Mouse (Mus musculus): ENCODE data around the gene Adam12. TPM values are rescaled to one million over a fixed set of nuclear protein-coding genes. Genes with fewer than 3 reads are reported as not detected.

Gene Adam12
- polyA plus RNA-seq, 1 experiment, result not detected

GRCm38 (mm10) chr7:134050371-134050770 is 181.6 kb downstream of the Adam12 start:
- H3K4me1 ChIP-seq (ENCODE audit: control insufficient read depth, insufficient read depth, low read length), result no peaks in the 10 kb centered on the region
- H3K4me3 ChIP-seq (ENCODE audit: insufficient read depth, low read depth, low read length), result no peak overlapping the region
- TF ChIP-seq POLR2A (IDR thresholded peaks at IDR 0.05; ENCODE audit: insufficient read depth, low read depth, low read length), result no peak
- no peak for TF ChIP-seq CTCF (IDR thresholded peaks at IDR 0.05; ENCODE audit: insufficient read depth, low read depth, low read length)

GRCm38 (mm10) chr7:134046376-134046775 is 185.6 kb downstream of the Adam12 start:
- 95% methylated on average over 3 of the region's 3 CpGs for WGBS
- Histone ChIP-seq H3K27ac (ENCODE audit: insufficient read depth, low read depth, low read length) (no peak overlapping the region), H3K4me1 (ENCODE audit: control insufficient read depth, insufficient read depth, low read length) (no peaks in the 10 kb centered on the region), H3K4me3 (ENCODE audit: insufficient read depth, low read depth, low read length) (no peak overlapping the region)
- TF ChIP-seq CTCF (IDR thresholded peaks at IDR 0.05; ENCODE audit: insufficient read depth, low read depth, low read length), result no peak
- no peak for TF ChIP-seq POLR2A (IDR thresholded peaks at IDR 0.05; ENCODE audit: insufficient read depth, low read depth, low read length)

More at GRCm38 (mm10) chr7:134050371-134050770, 181.6 kb downstream of the Adam12 start:
- H3K27ac ChIP-seq (ENCODE audit: insufficient read depth, low read depth, low read length), result no peak overlapping the region
- WGBS, result 93% methylated on average over 1 of the region's 1 CpGs

GRCm38 (mm10) chr7:134043576-134043975 is 188.4 kb downstream of the Adam12 start:
- no peak overlapping the region for H3K27ac ChIP-seq (ENCODE audit: insufficient read depth, low read depth, low read length)
- TF ChIP-seq POLR2A (IDR thresholded peaks at IDR 0.05; ENCODE audit: insufficient read depth, low read depth, low read length), result no peak
- TF ChIP-seq CTCF (IDR thresholded peaks at IDR 0.05; ENCODE audit: insufficient read depth, low read depth, low read length), result no peak
- H3K4me1 ChIP-seq (ENCODE audit: control insufficient read depth, insufficient read depth, low read length), result no peaks in the 10 kb centered on the region
- no peak overlapping the region for H3K4me3 ChIP-seq (ENCODE audit: insufficient read depth, low read depth, low read length)

- Histone ChIP-seq H3K4me1 (ENCODE audit: control insufficient read depth, insufficient read depth, low read length) (no peaks in the 10 kb centered on the region), H3K27ac (ENCODE audit: insufficient read depth, low read depth, low read length) (no peak overlapping the region), H3K4me3 (ENCODE audit: insufficient read depth, low read depth, low read length) (no peak overlapping the region)
- no peak for TF ChIP-seq CTCF (IDR thresholded peaks at IDR 0.05; ENCODE audit: insufficient read depth, low read depth, low read length)
- TF ChIP-seq POLR2A (IDR thresholded peaks at IDR 0.05; ENCODE audit: insufficient read depth, low read depth, low read length), result no peak
Observed at GRCm38 (mm10) chr7:134042614-134043013, 189.3 kb downstream of the Adam12 start.

GRCm38 (mm10) chr7:134033939-134034338 is 198.0 kb downstream of the Adam12 start:
- peaks cover 2% of the 10 kb centered on the region; the same call in 1 of the 2 replicates for H3K4me1 ChIP-seq (ENCODE audit: control insufficient read depth, insufficient read depth, low read length)
- no peak overlapping the region for H3K4me3 ChIP-seq (ENCODE audit: insufficient read depth, low read depth, low read length)
- TF ChIP-seq POLR2A (IDR thresholded peaks at IDR 0.05; ENCODE audit: insufficient read depth, low read depth, low read length), result no peak
- TF ChIP-seq CTCF (IDR thresholded peaks at IDR 0.05; ENCODE audit: insufficient read depth, low read depth, low read length), result no peak
- H3K27ac ChIP-seq (ENCODE audit: insufficient read depth, low read depth, low read length), result no peak overlapping the region
- 86% methylated on average over 2 of the region's 2 CpGs for WGBS

GRCm38 (mm10) chr7:134032959-134033366 is 199.0 kb downstream of the Adam12 start:
- 12% methylated on average over 6 of the region's 6 CpGs for WGBS
- Histone ChIP-seq H3K4me3 (ENCODE audit: insufficient read depth, low read depth, low read length) (no peak overlapping the region), H3K27ac (ENCODE audit: insufficient read depth, low read depth, low read length) (no peak overlapping the region), H3K4me1 (ENCODE audit: control insufficient read depth, insufficient read depth, low read length) (peaks cover 2% of the 10 kb centered on the region; the same call in 1 of the 2 replicates)
- TF ChIP-seq POLR2A (IDR thresholded peaks at IDR 0.05; ENCODE audit: insufficient read depth, low read depth, low read length) (no peak), CTCF (IDR thresholded peaks at IDR 0.05; ENCODE audit: insufficient read depth, low read depth, low read length) (no peak)

GRCm38 (mm10) chr7:134031787-134032186 is 200.2 kb downstream of the Adam12 start:
- H3K27ac ChIP-seq (ENCODE audit: insufficient read depth, low read depth, low read length), result no peak overlapping the region
- H3K4me1 ChIP-seq (ENCODE audit: control insufficient read depth, insufficient read depth, low read length), result peaks cover 2% of the 10 kb centered on the region; the same call in 1 of the 2 replicates
- WGBS, result 97% methylated on average over 6 of the region's 6 CpGs
- TF ChIP-seq CTCF (IDR thresholded peaks at IDR 0.05; ENCODE audit: insufficient read depth, low read depth, low read length), result no peak
- TF ChIP-seq POLR2A (IDR thresholded peaks at IDR 0.05; ENCODE audit: insufficient read depth, low read depth, low read length), result no peak
- no peak overlapping the region for H3K4me3 ChIP-seq (ENCODE audit: insufficient read depth, low read depth, low read length)

- 92% methylated on average over 2 of the region's 2 CpGs for WGBS
- Histone ChIP-seq H3K4me1 (ENCODE audit: control insufficient read depth, insufficient read depth, low read length) (peaks cover 6% of the 10 kb centered on the region), H3K27ac (ENCODE audit: insufficient read depth, low read depth, low read length) (no peak overlapping the region), H3K4me3 (ENCODE audit: insufficient read depth, low read depth, low read length) (no peak overlapping the region)
- TF ChIP-seq CTCF (IDR thresholded peaks at IDR 0.05; ENCODE audit: insufficient read depth, low read depth, low read length), result no peak
- no peak for TF ChIP-seq POLR2A (IDR thresholded peaks at IDR 0.05; ENCODE audit: insufficient read depth, low read depth, low read length)
Observed at GRCm38 (mm10) chr7:134031256-134031655, 200.7 kb downstream of the Adam12 start.

GRCm38 (mm10) chr7:134028281-134028830 is 203.6 kb downstream of the Adam12 start:
- TF ChIP-seq CTCF (IDR thresholded peaks at IDR 0.05; ENCODE audit: insufficient read depth, low read depth, low read length) (no peak), POLR2A (IDR thresholded peaks at IDR 0.05; ENCODE audit: insufficient read depth, low read depth, low read length) (no peak)
- 53% methylated on average over 7 of the region's 7 CpGs for WGBS
- Histone ChIP-seq H3K4me1 (ENCODE audit: control insufficient read depth, insufficient read depth, low read length) (peaks cover 3% of the 10 kb centered on the region), H3K27ac (ENCODE audit: insufficient read depth, low read depth, low read length) (no peak overlapping the region), H3K4me3 (ENCODE audit: insufficient read depth, low read depth, low read length) (no peak overlapping the region)

Measured in olfactory bulb, adult 2 months (tissue).